Mouse (Mus musculus) c-Kit-positive CD71-positive TER-119-positive erythroid progenitor cells, embryonic 14.5 days (primary cell): ENCODE results near the gene Tspan14.

ENCODE experiments used
- DNase-seq: peaks from one replicate; pipeline ENCODE4 v3.0.0-alpha.2; 2013; ENCODE audit warnings: low spot score

Tspan14 gene

DNA sequence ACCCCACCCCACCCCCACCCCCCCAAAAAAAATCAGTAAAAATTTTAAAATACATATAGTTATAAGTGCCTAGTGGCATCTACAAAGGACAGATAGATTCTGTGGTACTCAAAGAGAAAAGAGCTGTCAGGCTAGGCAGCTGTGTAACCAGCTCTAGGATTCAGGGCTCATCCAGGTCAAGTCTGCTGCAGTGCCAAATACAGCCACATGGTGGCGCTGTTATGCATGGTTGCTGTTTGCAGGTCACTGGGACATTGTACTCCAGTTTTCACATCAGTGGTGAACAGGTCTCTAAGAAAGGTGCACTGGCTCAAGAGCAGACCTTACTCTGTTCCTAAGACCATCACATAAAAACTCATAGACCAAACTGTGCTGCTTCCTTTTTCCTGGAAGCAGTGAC lies 49.0 kb downstream of the Tspan14 start:
- peak; percentile 85 for DNase-seq

DNA sequence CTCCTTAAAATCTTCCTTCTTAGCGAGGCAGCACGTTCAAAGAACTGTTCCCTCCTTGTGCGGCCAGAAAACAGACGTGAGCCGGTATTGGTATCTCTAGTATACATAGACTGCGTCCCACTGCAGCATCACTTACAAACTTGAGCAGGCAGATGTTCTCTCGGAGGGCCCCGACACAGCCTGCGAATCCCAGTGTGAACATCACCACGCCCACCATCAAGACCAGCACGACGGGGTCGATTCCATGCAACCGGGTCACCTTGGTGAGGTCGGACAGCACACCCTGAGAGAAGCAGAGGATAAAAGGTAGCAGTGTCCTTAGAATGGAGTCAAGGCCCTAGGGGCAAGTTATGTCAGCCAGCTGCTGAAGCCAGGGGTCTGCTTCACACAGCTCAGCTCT lies 49.9 kb downstream of the Tspan14 start:
- DNase-seq, result no peak

DNA sequence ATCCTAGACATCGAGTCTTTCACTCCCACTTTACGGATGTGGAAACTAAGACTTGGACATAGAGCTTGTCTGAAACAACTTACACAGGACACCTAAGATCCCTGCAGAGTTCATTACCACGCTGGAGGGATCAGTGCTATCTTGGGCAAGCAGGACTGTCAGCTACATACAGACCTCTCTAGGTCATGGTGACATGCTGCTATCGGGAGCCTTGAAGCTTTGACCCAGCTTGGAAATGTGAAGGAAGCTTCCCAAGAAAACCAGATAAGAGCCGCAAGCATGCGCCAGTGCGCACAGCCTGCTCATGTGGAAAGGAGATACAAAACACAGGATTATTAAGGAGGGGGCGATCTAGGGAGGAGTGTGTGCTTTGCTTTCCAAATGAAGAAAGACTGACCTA lies 50.8 kb downstream of the Tspan14 start:
- DNase-seq, result no peak

DNA sequence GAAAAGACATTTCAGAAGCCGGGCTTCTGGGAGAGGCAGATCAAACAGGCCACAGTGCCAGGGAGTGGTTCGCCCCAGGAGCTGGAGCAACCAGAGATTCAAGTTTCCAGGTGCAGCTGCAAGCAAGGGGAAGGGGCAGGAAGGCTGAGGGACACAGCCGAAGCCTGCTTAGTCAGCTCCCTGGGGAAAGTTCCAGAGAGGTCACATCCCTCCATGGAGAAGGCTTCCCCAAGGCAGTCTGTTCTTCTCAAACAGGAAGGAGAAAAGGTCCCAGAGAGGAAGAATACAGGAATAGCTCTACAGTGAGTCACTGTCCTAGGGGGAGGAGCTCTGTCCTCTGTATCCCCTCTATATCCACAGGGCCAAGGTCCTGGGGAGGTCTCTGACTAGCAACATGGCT lies 51.9 kb downstream of the Tspan14 start:
- no peak for DNase-seq

DNA sequence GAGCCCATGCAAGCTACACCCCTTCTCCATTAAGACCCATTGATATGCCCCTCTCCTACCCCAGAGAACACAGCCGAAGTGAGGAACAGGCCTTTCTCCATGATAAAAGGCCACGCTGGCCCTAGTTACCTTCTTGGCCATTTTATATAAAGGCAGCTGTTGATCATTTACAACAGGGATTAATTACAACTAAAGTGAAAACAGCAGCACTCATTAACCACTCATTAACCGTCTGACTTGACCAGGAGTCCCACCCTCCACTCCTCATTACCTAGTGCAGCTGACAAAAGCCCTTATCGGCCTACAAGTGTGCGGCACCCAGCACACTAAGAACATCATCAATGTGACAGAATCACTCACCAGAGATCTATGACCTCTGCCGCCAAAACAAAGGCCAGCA lies 52.9 kb downstream of the Tspan14 start:
- DNase-seq, result no peak

DNA sequence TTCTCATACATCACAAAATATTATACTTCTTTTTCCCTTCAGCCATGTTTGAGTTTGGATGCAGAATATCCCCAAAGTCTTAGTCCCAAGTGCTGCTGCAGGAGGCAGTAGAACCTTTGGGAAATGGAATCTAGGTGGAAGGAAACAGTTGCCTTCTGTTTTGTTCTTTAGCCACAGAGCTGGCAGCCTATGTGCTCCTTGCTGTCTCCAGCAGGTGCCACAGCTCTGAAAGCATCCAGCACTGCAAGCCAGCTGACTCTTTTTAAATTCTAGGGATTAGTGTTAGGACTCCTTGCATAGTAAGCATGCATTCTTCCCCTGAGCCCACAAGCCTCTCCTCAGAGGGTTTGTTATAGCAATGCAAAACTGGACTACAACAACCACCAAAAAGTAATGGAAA lies 55.1 kb downstream of the Tspan14 start:
- no peak for DNase-seq

DNA sequence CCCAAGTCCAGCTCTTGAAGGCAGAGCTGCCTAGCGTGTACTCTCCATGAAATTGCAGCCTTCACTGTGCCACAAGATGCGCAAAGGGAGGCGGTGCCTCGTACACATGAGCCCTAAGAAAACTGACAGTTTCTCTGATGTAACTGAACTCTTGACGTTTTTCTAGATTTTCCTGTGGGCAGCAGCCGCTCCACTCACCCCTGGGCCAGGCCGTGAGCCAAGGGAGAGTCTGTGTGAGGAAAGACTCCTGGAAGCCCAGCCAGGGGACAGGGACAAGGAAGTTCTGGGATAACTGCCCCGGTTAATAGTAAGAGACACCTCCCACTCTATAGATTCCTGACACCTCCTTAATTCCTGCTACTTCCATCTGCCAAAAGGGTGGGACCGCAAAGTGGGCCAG lies 57.8 kb downstream of the Tspan14 start:
- no peak for DNase-seq

DNA sequence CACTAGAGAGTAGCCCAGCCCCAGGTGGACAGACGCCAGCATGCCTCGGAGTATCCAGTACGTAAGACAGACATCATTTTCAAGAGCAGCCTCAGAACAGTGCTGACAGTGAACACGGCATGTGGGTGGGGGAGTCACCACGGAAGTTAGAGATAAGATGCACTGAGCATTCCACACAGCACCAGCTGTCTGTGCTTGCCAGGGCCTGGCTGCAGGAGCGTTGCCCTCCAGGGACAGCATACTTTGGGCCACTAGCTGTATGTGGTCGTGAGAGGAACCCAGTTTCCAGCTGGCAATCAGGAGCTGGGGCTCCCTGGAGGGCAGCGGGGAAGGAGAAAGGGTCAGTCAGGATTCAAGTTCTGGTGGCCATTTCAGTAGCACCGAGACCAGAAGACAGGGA lies 59.8 kb downstream of the Tspan14 start:
- DNase-seq, result no peak

DNA sequence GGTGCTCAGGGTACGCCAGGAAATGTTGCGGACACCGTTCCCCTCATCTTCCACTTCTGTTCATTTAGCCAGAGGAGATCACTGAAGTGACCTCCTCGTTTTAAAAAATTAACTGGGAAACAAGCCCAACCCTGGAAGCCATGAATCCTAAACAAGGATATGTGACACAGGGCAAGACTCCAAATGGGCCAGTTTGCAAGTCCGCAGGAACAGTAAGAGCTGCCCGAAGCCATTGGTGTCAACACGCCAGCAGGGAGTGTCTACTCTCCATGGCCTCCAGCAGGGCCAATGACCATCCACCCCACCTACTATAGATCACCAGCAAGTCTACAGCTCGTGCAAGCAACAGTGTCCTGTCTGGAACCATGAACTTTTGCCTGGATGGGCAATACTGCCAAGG lies 60.8 kb downstream of the Tspan14 start:
- no peak for DNase-seq

DNA sequence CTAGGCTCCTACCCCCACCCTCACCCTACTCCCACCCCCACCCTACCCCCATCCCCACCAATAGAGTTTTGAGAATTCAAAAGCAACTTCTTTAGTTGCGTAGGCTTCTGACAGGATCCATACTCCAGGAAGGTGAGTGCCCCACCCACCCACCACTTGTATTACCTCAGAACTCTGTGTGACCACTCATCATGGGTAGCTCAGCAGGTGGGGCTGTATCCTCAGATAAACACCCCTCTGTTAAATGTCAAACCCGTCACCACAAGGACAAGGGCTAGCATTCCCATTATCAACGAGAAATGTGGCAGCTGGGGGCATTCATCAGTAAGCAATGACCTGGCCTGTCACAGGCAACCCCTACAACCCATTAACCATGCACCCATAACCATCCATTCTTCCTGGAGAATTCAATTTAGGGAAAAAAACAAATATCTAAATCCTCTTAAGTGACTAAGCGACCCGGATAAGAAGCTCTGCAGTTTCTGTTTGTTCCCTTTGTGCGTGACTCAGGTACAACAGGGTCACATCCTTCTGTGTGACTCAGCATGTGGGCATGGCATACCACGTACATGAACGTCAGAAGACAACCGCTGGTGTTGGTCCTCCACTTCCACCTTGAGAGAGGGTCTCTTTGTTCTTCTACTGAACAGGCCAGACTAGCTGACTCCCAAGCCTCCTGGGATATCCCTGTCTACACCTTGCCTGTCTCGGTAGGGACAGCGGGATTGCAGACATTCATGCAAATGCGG lies 64.1 kb downstream of the Tspan14 start:
- DNase-seq, result no peak

DNA sequence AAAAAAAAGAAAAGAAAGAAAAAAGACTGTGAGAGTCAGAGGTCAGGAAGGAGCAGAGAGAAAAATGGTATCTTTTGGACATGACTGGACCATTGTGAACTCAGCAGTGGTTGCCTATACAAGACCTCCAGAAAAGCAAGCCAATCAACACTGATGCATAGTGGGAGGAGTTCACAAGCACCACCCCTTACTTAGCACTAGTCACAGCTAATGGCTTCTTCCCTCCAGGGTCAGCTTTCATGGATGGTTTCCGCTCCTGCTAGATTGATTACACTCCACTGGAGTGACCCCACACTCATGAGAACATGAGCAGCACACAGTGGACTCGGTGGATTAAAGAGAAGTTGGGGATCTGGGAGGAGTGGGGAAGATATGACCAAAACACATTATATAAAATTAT lies 66.3 kb downstream of the Tspan14 start:
- DNase-seq, result no peak

DNA sequence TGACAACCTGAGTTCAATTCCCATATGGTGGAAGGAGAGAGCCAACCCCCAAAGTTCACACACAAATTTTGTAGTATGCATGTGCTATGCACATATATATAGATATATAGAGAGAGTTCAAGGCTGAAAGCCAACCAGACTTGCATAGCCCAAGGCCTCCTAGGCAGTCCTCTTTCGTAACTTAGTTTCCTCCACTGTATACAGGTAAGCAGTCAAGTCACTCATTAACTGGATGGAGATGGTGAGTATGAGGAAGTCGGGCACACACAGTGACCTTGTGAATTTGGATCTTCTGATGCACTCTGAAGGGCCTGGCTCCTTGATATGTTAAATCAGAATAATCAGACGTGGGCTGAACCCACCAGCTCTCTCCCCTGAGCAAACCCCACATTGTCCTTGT lies 68.7 kb downstream of the Tspan14 start:
- no peak for DNase-seq

DNA sequence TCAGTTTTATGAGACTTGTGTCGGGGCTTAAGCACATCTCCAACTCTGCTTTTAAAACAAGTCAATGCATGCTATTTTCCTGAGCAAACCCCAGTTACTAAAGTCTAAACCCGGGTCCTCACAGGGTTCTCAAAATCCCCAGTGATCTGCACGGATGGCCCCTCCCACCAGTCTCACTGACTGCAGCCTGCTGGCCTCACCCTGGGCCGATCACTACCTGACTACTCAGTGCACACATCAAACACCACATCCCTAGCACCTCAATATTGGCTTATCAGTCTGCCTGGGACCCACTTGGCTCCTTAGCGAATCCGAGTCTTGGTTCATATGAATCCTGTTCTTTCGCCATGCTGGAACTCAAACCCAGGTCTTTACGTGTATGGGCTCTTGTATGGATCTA lies 70.9 kb downstream of the Tspan14 start:
- no peak for DNase-seq

DNA sequence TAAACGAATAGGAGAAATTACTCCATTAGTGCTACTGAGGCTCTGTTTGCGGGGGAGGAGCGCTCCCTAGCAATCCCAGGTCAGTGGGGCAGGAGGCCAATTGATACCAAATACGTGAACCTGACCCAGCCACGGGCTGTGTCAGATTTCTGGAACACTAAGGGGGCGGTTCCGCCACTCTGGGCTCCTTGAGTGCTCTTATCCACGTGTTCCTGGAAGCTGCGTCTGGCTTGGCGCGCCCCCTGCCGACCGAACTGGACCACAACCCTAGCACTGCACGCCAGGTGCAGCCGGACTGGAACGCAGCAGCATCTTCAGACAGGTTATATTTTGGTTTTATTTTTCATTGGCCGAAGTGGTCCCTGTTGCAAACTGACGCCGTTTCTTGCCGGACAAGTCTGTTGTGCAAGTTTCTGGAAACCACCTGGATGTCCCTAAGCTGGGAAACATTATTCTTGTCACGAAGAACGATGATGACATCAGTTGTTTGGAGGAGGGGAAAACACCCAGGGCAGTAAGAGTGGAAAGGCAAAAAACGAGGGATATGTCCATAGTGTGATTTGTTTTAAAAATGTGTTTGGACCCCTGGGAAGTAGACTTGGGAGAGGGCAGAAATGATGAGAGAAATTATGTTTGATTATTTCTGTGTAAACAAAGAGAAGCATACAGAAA lies 71.9 kb downstream of the Tspan14 start:
- peak; percentile 68 for DNase-seq

DNA sequence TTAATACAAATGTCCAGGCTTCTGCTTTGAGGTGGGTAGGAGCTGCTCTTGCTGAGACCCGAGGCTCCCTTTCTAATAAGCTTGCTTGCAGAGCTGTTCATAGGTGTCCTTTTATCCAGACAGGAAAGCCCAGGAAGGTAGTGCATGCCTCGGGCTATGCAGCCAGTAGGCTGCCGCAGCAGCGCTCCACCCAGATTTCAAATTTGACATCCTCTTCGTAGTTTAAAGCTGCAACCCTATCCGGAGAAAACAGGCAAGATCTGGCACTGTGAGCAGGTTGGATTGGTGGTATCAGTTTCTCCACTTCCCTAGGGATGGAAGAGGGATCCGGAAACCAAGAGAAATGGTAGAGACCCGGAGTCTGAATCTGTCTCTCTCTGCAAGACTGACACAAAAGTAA lies 72.7 kb downstream of the Tspan14 start:
- no peak for DNase-seq

DNA sequence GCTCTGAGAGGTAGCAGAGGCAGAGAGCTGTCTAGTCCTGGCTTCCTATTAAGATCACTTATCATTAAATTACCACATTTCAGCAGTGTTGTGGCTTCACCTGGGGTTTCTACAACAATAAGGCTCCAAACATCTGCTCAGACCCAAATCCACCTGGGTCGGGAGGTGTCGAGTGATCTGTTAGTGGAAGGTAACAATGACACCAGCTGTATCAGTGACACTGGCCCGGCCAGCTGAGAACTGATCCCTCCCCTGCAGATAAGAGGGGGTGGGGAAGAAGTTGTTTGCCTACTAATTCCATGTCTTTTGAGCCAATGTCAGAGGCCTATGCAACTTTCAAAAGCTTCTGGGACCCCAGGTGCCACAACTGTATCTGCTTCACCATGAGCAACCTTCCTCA lies 73.4 kb downstream of the Tspan14 start, which contains the start of gene Sh2d4b:
TSS of gene Sh2d4b (minus strand) at position 71 of the 400 bp plus-strand sequence.
- DNase-seq, result no peak

DNA sequence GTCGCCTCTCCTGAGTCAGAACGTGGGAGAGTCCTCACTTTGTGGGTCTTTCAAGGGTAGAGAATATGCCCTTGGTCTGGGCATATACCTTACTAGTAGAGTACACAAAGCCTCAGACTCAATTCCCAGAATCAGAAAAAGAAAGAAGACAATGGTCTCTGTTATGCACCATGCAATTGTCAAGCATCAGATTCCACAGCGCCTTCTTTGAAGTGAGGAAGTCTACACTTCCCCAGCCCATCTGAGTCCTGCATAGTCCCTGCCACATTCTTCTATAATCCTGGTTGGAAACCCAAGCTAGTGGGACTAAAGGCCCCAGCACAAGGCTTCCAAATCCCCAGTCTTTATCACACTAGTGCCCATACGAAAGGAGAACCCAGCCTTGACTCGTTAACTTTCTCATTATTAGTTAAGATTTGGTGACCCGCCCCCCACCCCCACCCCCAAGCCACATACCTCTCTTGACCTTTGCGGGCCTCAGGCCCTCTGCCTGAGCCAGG lies 74.2 kb downstream of the Tspan14 start:
- DNase-seq, result no peak

DNA sequence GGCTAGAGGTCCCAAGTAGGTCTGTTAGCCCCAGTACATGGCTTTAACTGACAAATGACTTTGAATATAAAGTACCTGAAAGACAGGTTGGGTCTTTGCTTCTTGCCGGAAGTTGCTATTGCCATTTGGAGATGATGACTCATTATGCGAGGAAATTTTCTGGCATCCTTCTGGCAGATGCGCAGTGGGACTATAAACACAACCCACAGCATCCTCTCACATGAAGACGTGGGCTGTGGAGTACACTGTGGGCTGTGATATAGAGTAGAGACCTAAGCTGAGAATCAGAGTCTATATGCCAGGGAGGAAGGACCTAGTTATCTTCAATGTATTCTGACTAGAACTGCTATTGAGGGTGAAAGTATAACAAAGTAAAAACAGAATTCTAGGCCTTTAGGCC lies 75.1 kb downstream of the Tspan14 start:
- no peak for DNase-seq

DNA sequence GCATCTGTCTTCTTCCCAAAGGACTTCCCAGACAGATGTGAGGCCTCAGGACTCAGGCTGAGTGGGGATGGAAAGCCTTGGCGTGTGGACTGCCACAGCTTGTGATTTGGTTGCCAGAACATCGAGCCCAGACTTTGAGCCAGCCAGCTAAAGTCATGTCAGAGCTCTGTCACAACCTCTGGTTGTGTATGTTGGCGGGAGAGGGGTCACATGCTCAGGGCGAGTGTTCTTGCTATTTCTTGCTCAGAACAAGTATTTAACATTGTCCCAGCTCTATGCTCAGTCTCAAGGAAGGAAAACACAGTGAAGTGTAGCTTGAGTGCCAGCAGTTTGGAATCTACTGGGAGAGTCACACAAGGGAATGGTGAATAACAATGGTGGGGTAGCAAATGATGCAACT lies 76.9 kb downstream of the Tspan14 start:
- no peak for DNase-seq

DNA sequence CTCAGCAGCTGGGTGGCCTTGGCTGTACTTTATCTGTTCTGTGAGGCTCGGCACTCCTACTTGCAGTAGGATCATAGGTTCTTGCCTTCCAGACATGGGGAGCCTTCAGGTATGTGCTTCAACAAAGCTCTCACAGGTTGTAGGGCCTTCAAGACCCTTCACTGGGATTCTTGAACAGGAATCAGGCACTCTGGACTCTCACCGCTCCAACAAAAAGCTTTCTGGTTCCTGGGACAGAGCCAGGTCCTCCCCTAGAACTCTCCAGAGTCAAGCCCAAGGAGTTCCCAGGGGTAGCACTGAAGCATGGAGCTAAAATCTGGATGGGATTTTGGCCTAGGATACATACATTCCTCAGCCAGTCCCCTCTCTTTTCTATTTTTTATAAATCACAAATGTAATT lies 77.4 kb downstream of the Tspan14 start:
- DNase-seq, result no peak

DNA sequence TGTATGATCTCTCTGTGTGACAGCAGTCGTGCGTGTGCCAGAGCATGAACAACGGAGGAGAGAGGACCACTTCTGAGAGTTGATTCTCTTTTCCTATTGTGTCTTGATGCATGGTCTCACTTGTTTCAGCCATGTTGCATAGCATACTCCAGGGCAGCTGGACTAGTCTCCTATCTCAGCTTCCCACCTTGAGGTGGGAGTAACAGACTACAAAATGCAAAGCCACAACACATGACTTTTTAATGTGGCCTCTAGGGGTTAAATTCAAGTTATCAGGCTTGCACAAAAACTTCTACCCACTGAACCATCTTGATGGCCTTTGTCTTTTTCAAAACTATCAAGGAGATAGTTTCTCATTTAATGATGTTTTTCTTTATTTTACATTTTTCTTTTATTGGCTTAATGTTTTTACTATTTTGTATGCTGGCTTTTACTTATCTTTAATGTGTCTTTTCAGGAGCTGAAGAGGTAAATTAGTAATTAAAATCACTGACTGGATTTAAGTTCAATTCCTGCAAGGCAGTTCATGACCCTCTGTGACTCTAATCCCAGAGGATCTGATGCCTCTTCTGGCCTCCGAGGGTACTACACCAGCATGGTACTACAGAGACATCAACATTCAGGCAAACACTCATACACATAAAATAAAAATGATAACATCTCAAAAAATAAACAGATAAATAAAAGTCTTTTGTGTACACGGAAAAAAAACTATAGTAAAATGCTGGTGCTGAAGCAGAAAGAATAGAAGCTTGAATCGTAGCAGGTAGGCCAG lies 80.0 kb downstream of the Tspan14 start:
- DNase-seq, result no peak

DNA sequence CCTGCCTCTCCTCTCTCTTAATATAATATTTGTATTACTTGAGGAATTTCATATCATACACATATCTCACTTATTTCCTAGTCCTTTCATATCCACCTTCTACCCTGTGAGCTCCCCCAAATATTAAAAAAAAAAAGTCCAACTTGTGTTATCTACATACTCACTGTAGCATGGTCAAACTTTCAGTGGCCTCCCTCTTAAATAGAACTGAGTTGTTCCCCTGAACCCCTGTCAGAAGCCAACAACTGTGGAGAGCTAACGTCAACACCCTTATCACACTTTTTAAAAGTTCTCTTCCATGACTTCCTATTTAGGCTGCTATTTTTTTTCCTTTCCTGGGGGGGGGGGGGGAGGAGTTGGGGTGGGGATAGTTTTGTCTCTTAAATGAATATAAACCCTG lies 80.9 kb downstream of the Tspan14 start:
- no peak for DNase-seq

DNA sequence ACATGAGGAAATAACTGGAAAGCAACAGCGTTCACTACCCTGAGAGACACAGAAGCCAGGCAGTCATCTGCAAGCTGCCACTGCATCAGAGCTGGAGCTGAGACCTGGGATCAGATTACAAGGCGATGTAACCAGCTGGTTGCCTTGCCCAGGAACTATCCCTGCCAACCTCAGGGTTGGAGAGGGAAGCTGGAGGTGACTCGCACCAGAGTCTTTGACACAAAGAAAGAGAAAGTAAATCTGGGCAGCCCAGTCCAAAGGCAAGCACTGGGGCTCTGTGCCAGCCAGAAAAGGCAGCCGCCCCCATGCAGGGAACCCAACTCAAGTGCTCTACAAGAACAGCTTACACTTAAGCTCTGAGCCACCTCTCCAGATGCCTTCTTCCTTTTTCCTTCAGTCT lies 81.4 kb downstream of the Tspan14 start:
- no peak for DNase-seq
